Mouse (Mus musculus): Measurements from ENCODE around the gene BC005561.
"Not testable (repeated sequence)": the region's sequence is repeated elsewhere in the genome, so short reads cannot be mapped to it uniquely, and the experiment has no call there.

The BC005561 gene

DNA sequence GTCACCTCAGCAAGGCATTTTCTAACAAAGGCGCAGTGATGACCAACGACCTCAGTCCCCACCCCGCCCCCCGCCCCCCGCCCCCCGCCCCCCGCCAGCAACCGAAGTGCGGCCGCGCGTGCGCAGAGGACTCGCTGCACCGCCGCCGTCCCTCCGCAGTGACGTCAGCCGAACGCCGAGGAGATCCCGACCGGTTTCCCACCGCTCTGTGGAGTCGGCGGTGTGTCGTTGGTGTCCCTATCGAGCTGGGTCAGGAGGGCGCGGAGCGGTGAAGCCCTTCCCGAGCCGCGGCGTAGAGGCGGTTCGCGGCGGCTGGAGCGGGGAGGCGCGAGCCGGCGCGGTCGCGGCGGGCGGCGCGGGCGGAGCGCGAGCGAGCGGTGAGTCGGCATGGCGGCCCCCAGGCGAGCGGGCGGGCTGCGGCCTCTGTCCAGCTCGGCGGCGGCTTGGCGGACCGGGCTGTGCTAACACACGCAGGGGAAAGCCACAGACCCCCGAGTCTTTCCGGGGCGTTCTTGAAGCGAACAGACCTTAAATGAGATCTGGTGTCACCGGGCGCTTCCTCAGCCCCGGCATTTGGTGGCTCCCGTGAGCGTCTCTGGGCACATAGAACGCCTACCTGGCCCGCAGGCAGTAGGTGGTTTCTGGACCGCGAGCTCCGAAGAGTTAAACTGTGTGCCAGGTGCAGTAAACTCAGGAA, at the start of gene BC005561:
BC005561 (plus strand) TSS at position 158 of the 697 bp plus-strand sequence.
- peak; percentile 62 to 66 for DNase-seq

DNA sequence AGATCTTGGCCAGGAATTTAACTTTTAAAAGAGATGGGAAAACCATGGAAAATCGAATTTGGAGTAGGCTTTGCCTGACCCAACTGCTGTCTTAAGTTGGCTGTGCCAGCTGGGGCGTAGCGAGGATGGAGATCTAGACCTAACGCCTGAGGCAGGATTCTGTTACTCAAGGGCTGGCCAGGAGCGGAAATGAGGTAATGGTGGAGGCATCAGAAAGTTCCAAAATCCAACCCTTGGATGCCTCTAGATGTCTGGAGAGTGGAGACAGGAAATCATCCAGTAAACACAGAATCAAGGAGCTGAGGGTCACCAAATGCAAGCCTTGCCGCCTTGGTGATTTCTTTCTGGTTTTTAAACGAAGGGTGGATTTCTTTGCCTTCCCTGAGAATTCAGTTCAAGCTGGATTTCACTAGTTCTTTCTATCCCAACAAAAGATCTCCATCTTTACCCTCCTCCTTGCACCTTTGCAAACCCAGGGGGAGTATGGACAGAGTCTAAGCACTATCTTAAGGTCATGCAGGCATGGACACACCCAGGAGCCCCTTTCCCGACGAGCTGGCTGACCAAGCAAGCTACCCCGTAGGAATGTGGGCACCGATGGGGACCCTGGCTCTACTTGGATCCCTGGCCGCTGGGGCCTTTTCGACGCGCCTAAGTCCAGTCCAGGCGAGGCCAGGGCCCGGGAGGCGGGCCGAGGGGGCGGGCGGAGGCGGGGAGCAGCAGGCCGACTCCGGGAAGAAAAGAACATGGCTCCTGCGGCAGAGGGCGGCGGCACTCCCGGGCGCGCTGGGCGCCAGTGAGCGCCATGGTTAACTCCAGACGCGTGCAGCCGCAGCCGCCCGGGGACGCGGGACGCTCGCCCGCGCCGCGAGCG, 49.1 kb upstream of the BC005561 start, which contains the start of gene Pkd2:
Pkd2 (plus strand) TSS at position 619 of the 874 bp plus-strand sequence.
- no peak for DNase-seq

GRCm38 (mm10) chr5:104459706-104460455, 48.3 kb upstream of the BC005561 start:
- DNase-seq, result no peak

DNA sequence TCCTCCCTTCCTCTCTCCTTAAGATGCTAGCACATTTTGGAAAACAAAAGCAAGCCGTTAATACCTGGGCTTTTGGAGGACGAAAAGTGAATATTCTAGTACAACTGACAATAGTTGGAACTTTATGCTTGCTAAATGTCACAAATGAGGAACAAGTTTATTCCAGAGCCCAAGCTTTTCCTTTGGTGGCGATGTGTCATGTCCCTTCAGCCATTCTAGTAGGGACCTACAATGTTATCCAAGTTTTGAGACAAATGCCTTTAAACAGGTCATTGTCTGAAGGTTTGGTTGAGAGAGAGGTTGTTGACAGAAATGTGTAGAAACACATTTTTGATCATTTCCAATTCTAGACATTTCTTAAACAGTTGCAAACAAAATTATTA, 47.7 kb upstream of the BC005561 start:
- no peak for DNase-seq

GRCm38 (mm10) chr5:104460856-104461255, 47.3 kb upstream of the BC005561 start:
- no peak for DNase-seq

GRCm38 (mm10) chr5:104465279-104465678, 42.9 kb upstream of the BC005561 start:
- no peak for DNase-seq

- no peak for DNase-seq
Measured at GRCm38 (mm10) chr5:104465731-104466130, 42.4 kb upstream of the BC005561 start.

GRCm38 (mm10) chr5:104466816-104467215, 41.3 kb upstream of the BC005561 start:
- no peak for DNase-seq

DNA sequence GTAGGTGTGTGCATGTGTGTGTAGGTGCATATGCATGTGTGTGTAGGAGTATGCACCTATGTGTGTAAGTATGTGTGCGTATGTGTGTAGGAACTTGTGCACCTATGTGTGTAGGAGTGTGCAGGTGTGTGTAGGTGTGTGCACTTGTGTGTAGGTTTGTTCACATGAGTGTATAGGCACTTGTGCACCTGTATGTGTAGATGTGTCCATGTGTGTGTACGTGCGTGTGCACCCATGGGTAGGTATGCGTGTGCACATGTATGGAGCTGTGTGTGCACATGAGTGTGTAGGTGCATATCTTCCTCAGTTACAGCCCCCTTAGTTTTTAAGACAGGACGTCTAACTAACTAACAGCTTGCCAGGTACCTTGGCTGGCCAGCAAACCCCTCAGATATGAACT, 39.6 kb upstream of the BC005561 start:
- DNase-seq, result no peak

- no peak for DNase-seq
Measured at GRCm38 (mm10) chr5:104470981-104471391, 37.2 kb upstream of the BC005561 start.

DNA sequence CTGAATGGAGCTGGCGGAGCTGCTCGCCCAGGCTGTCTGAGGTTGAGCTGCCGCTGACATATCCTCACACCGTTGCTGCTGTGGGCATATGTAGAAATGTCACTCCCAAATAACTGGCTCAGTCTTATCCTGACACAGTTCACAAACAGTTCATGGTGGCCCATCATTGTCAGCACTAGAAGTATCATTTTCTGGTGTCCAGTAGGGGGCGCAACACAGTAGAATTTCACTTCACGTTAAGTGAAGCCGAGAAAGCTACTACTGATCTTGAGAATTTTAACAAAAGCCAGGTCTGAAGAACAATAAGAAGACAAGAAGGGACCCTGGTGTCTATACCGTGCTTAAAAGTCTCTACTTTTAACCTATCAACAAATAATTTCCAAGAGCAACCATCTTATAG, 35.8 kb upstream of the BC005561 start:
- no peak for DNase-seq

DNA sequence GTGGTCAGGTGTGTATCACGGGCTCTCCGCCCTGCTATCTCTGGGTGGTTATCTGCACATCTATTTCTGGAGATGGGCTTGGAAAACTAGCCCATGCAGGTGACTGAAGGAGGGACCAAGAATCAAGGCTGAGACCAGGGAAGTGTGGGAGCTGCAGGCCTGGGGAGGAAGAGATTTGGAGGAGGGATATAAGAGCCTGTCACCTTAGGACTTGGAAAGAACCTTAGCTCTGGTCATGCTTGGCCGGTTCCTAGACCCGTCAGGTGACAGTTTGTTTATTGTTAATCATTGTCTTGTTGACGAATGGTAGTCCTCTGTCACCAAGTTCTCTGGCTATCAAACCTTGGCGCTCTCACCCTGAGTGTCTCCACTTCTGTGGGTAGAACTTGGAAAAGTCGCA, 27.8 kb upstream of the BC005561 start:
- DNase-seq, result no peak

DNA sequence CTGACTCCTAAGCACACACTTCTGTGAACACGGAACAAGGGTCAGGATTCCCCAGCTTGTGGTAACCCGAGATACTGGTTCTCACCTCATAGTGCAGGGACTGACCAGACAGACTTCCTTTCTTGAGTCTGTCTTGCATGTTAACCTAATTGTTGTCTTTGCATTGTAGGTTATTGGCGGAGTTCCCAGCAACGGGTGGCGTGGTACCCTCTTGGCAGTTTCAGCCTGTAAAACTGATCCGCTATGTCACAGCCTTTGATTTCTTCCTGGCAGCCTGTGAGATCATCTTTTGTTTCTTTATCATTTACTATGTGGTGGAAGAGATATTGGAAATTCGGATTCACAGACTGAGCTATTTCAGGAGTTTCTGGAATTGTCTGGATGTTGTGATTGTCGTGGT, 25.3 kb upstream of the BC005561 start:
- no peak for DNase-seq

DNA sequence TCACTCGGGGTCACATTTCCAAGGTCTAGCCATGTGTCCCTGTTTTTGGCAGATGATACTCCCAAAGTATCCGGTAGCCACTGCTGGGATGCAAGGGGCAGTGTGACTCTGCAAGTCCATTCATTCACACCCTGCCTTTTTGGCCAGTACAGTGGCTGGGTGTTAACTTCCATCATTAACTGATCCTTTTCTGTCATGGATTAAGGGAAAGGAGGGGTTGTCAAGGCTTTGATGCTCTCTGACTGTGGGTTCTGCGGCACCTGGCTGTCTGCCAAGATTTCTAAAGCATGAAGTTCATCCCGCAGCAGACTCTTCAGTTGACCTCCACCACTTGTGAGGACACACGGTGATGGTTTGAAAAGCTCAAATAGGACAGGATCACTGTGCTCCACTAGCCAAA, 16.6 kb upstream of the BC005561 start:
- no peak for DNase-seq

GRCm38 (mm10) chr5:104504883-104505282, 3.3 kb upstream of the BC005561 start:
- no peak for DNase-seq

DNA sequence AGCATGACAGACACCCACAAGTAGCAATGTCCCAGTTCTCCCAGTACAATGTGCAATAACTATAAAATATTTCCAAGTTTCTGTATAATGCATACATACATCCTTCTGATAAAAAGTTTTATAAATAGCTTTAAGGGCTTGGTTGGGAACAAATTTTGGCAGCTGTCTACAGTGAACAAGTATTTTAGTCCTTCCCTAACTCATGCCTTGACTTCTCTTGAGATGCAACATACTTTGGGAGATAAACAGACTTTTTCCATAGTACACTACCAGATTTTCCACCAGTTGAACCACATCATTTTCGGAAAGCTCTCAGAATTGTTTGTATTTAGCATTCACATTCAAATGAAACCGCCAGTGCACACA, 340 bp upstream of the BC005561 start:
- DNase-seq, result no peak

DNA sequence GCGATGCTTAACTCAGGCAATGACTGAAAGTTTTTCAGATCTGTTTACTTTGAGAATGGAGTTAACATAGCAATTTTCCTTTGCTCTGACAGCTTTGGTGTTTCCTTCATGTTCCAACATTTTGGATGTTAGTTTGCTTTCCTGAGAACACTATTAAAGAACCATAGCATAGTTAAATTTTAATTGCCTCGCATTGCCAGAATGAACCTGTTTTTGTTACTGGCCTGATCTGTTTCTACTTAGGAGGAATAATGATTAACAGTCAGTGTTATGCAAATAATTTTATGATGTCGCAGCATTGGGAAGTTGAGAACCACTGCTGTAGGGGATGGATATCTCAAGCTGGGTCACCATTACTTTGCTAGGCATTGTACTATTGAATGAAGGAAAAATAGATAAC, 3.1 kb downstream of the BC005561 start:
- no peak for DNase-seq

DNA sequence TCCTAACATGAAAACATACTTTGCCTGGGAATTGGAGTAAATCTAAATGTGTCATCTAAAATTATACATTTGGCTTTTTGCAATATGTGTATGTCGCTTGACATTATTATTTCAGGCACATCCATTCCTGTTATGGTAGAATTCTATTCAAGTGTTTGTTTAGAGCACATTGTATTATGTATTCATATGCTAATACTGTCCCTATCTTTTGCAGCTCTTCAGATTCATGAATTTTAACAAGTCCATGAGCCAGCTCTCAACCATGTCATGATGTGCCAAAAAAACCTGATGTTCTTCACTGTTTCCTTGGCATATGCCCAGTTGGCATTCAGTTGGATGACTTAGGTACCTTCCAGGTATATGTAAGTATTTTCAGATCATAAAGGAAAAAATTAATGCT, 30.5 kb downstream of the BC005561 start:
- DNase-seq, result no peak

GRCm38 (mm10) chr5:104539331-104539730, 31.2 kb downstream of the BC005561 start:
- DNase-seq, result no peak

GRCm38 (mm10) chr5:104568079-104568478, 59.9 kb downstream of the BC005561 start:
- not testable (repeated sequence) for DNase-seq

DNA sequence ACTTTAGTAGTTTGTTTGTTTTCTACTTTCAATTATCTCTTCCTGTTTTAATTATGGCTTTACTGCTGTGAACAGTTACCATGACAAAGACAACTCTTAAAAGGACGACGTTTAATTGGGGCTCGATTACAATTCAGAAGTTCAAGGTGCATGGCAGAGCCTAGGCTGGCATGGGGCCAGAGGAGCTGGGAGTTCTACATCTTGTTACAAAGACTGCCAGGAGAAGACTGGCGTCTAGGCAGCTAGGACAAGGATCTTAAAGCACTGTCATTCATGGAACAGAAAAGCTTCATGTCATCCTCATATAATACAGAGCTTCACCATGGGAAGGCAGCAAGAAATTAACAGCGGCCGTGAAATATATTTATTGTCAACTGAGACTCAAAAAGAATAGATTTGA, 62.6 kb downstream of the BC005561 start:
- no peak for DNase-seq

- peak; percentile 68 to 82 for DNase-seq
Measured at GRCm38 (mm10) chr5:104571282-104571921, 63.2 kb downstream of the BC005561 start.

All from thymus, adult 18-20 months (tissue).